In the genomic region with DNA sequence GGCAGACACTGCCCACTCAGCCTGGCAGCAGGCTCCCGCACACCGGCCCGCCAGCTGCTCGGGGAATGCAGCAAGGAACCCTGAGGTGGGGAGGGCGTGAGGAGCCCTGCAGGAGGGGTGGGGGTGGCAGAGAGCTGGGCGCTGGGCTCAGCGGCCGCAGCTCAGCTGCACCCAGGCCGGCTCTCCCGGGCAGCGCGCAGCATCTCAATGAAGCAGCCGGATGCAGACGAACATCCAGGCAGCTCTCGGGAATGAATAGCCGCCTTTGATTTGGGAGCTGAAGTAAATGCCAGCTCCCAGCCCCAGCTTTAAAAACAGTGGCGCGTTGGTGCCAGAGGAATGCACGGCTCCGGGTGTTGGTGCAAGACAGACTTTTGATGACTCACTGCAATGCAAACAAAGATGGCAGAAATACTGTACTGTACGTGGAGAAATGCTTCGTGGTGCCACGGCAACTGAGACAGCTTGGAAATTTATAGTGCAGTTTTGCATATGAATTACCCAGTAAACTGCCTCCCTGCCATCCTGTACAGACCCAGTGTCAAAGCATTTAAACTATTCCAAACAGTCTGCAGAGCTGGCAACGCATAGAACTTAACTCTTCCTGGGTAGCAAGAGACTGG, we compare ENCODE assay signal across 8 mouse cellular contexts. TPM values are rescaled to one million over a fixed set of nuclear protein-coding genes. Genes with fewer than 3 reads are reported as not detected.
A peak's percentile ranks its signal among the peaks of the same experiment; 100 is the strongest.
DNase-seq lines count a peak whose midpoint lies in the region; ATAC-seq and TF ChIP-seq lines count a peak whose summit lies in the region.

No protein-coding gene starts in this region.

- intact Hi-C loops in gastrocnemius, adult 2 months (cut with DNase I) = no loop called here

- peaks cover 18% of the 10 kb centered on the region for H3K27me3 ChIP-seq in forebrain, embryonic 12.5 days
- H3K27me3 ChIP-seq in intestine, embryonic 14.5 days (replicated peaks; ENCODE audit: control insufficient read depth, insufficient read depth, low read length) = 0 out of 2 replicates have a peak, but pooled peaks cover 5% of the 10 kb centered on the region
- H3K27me3 ChIP-seq in limb, embryonic 10.5 days (ENCODE audit: low read depth, poor library complexity, severe bottlenecking) = peaks cover 73% of the 10 kb centered on the region
- no peaks in the 10 kb centered on the region for H3K27me3 ChIP-seq in midbrain, embryonic 15.5 days (replicated peaks)

- peak overlapping the region; percentile 69 for H3K27ac ChIP-seq in gastrocnemius, adult 2 months
- peak overlapping the region; percentile 84 for H3K27ac ChIP-seq in forebrain, embryonic 12.5 days
- H3K27ac ChIP-seq in intestine, embryonic 14.5 days (ENCODE audit: low read depth) = peak overlapping the region; percentile 38; the same call in 1 of the 2 replicates
- peak overlapping the region; percentile 85 for H3K27ac ChIP-seq in limb, embryonic 10.5 days
- peak overlapping the region; percentile 83 for H3K27ac ChIP-seq in midbrain, embryonic 15.5 days

- peak; percentile 87 for ATAC-seq in forebrain, embryonic 12.5 days (ENCODE audit: low FRiP score)
- peak; percentile 66 for ATAC-seq in intestine, embryonic 14.5 days (replicated peaks; ENCODE audit: low FRiP score, low TSS enrichment, low read depth)
- peak; percentile 88 for ATAC-seq in midbrain, embryonic 15.5 days (replicated peaks)

- H3K4me1 ChIP-seq in forebrain, embryonic 12.5 days = peaks cover 23% of the 10 kb centered on the region
- H3K4me1 ChIP-seq in intestine, embryonic 14.5 days (replicated peaks; ENCODE audit: control insufficient read depth, insufficient read depth, low read length) = peaks cover 14% of the 10 kb centered on the region
- peaks cover 26% of the 10 kb centered on the region for H3K4me1 ChIP-seq in limb, embryonic 10.5 days
- H3K4me1 ChIP-seq in midbrain, embryonic 15.5 days = peaks cover 30% of the 10 kb centered on the region

- under 1% methylated on average over 24 of the region's 24 CpGs for WGBS in forebrain, embryonic 12.5 days
- WGBS in intestine, embryonic 14.5 days = 1% methylated on average over 24 of the region's 24 CpGs
- 3% methylated on average over 24 of the region's 24 CpGs for WGBS in limb, embryonic 10.5 days
- under 1% methylated on average over 24 of the region's 24 CpGs for WGBS in midbrain, embryonic 15.5 days

- peak overlapping the region; percentile 66 for H3K4me3 ChIP-seq in gastrocnemius, adult 2 months
- peak overlapping the region; percentile 77 for H3K4me3 ChIP-seq in forebrain, embryonic 12.5 days (replicated peaks)
- H3K4me3 ChIP-seq in intestine, embryonic 14.5 days (ENCODE audit: low read depth, low read length) = peak overlapping the region; percentile 50
- H3K4me3 ChIP-seq in limb, embryonic 10.5 days = peak overlapping the region; percentile 73
- H3K4me3 ChIP-seq in midbrain, embryonic 15.5 days = peak overlapping the region; percentile 59

- H3K36me3 ChIP-seq in forebrain, embryonic 12.5 days (replicated peaks) = peaks cover 6% of the 10 kb centered on the region
- 0 out of 2 replicates have a peak, but pooled peaks cover 5% of the 10 kb centered on the region for H3K36me3 ChIP-seq in intestine, embryonic 14.5 days (ENCODE audit: control insufficient read depth, insufficient read depth, low read length)
- no peaks in the 10 kb centered on the region for H3K36me3 ChIP-seq in limb, embryonic 10.5 days
- no peaks in the 10 kb centered on the region for H3K36me3 ChIP-seq in midbrain, embryonic 15.5 days (replicated peaks)

- H3K9ac ChIP-seq in forebrain, embryonic 12.5 days = peak overlapping the region; percentile 86
- H3K9ac ChIP-seq in intestine, embryonic 14.5 days (ENCODE audit: low read length) = peak overlapping the region; percentile 51
- H3K9ac ChIP-seq in midbrain, embryonic 15.5 days = peak overlapping the region; percentile 73

- TF ChIP-seq CTCF in gastrocnemius, adult 2 months (IDR thresholded peaks at IDR 0.05) = no peak

- DNase-seq in gastrocnemius, adult 2 months = no peak
- DNase-seq in gastrocnemius, adult 8-10 months (ENCODE audit: low spot score in 2 of 2) = no peak
- peak; percentile 92 for DNase-seq in brain, adult 2 months (ENCODE audit: low read depth, low spot score)
- DNase-seq in intestine, embryonic 14.5 days (ENCODE audit: low spot score) = peak; percentile 70
- DNase-seq in limb, embryonic 10.5 days (ENCODE audit: low spot score) = peak; percentile 65
- no peak for DNase-seq in B cell, adult 2 months

- H3K4me2 ChIP-seq in forebrain, embryonic 12.5 days = peak overlapping the region; percentile 96
- peak overlapping the region; percentile 97 for H3K4me2 ChIP-seq in intestine, embryonic 14.5 days (ENCODE audit: low read length)
- H3K4me2 ChIP-seq in midbrain, embryonic 15.5 days = peak overlapping the region; percentile 87

- H3K9me3 ChIP-seq in forebrain, embryonic 12.5 days = no peaks in the 10 kb centered on the region
- no peaks in the 10 kb centered on the region for H3K9me3 ChIP-seq in intestine, embryonic 14.5 days (ENCODE audit: control insufficient read depth, low read length)
- no peaks in the 10 kb centered on the region for H3K9me3 ChIP-seq in limb, embryonic 10.5 days (replicated peaks)
- no peaks in the 10 kb centered on the region for H3K9me3 ChIP-seq in midbrain, embryonic 15.5 days

RNA-seq across cellular contexts. Expression of gene Nacc2, which starts 31.1 kb away (rescaled TPM):
- 10 to 100 TPM; 18.9 to 32.6 TPM for total RNA-seq in gastrocnemius, adult 2 months (2021)
- 10 to 100 TPM; 20.9 to 25.5 (median 22.8) TPM for total RNA-seq in gastrocnemius, adult 8-10 months (2022)
- polyA plus RNA-seq in forebrain, embryonic 12.5 days (2016; fragmentation: Nextera tagmentation; extraction: Ambion mirVana) = 8.4 and 11.0 TPM in 2 replicates
- polyA plus RNA-seq in intestine, embryonic 14.5 days (2014; fragmentation: Nextera tagmentation; extraction: Ambion mirVana) = 11.3 and 13.2 TPM in 2 replicates
- 3.2 and 3.6 TPM in 2 replicates for polyA plus RNA-seq in limb, embryonic 10.5 days (2016; fragmentation: Nextera tagmentation; extraction: Ambion mirVana)
- polyA plus RNA-seq in midbrain, embryonic 15.5 days (2015; fragmentation: Nextera tagmentation; extraction: Ambion mirVana) = 14.3 and 16.9 TPM in 2 replicates

Comparison
In these comparisons a context has a peak if more than half of its experiments do, and no peak if none do; other contexts are left out.
1. DNase-seq: peak in brain, adult 2 months (single experiment), intestine, embryonic 14.5 days (single experiment) and limb, embryonic 10.5 days (single experiment); none in gastrocnemius, adult 2 months (single experiment), gastrocnemius, adult 8-10 months (0 of 2) and B cell, adult 2 months (0 of 2).
2. Peak in every context shown above with its lines, with median percentiles within 50 percentile points of each other: H3K27ac ChIP-seq, H3K4me3 ChIP-seq, ATAC-seq, H3K4me2 ChIP-seq and H3K9ac ChIP-seq.